ENCODE assay signal across 8 mouse cellular contexts in genomic region chr9:43103675-43104299, GRCm38 (mm10). TPM values are rescaled to one million over a fixed set of nuclear protein-coding genes. Genes with fewer than 3 reads are reported as not detected.
A peak's percentile ranks its signal among the peaks of the same experiment; 100 is the strongest.
DNase-seq lines count a peak whose midpoint lies in the region; ATAC-seq and TF ChIP-seq lines count a peak whose summit lies in the region.

No protein-coding gene starts in this region.

- TF ChIP-seq CTCF in C2C12 (IDR thresholded peaks at IDR 0.05; ENCODE audit: control insufficient read depth, insufficient read depth, insufficient read length): no peak
- TF ChIP-seq CTCF in bone marrow, adult 2 months (IDR thresholded peaks at IDR 0.05; ENCODE audit: control insufficient read depth, insufficient read depth, low read length): no peak
- no peak for TF ChIP-seq CTCF in lung, postnatal 0 days (IDR thresholded peaks at IDR 0.05)

- H3K27me3 ChIP-seq in C2C12 (ENCODE audit: control insufficient read depth, insufficient read depth, insufficient read length): no peaks in the 10 kb centered on the region
- H3K27me3 ChIP-seq in hindbrain, embryonic 11.5 days (ENCODE audit: control insufficient read depth, insufficient read depth, low read length): no peaks in the 10 kb centered on the region
- no peaks in the 10 kb centered on the region for H3K27me3 ChIP-seq in lung, postnatal 0 days (replicated peaks; ENCODE audit: insufficient read depth, low read length)

- TF ChIP-seq POLR2A in bone marrow, adult 2 months (IDR thresholded peaks at IDR 0.05; ENCODE audit: borderline replicate concordance, control insufficient read depth, low read depth, low read length): no peak

- no peaks in the 10 kb centered on the region for H3K36me3 ChIP-seq in C2C12 (ENCODE audit: control insufficient read depth, insufficient read depth)
- H3K36me3 ChIP-seq in hindbrain, embryonic 11.5 days (ENCODE audit: control insufficient read depth, insufficient read depth, low read length): no peaks in the 10 kb centered on the region
- no peaks in the 10 kb centered on the region for H3K36me3 ChIP-seq in lung, postnatal 0 days (ENCODE audit: insufficient read depth, low read length)

- H3K79me3 ChIP-seq in C2C12 (ENCODE audit: low read depth): peaks cover 61% of the 10 kb centered on the region

- H3K27ac ChIP-seq in bone marrow, adult 2 months (ENCODE audit: control insufficient read depth, insufficient read depth, low read depth, low read length, poor library complexity): no peak overlapping the region
- no peak overlapping the region for H3K27ac ChIP-seq in hindbrain, embryonic 11.5 days (ENCODE audit: low read depth, low read length)
- H3K27ac ChIP-seq in lung, postnatal 0 days (ENCODE audit: low read length): peak overlapping the region; percentile 97; the same call in 1 of the 2 replicates

- peaks cover 68% of the 10 kb centered on the region for H3K79me2 ChIP-seq in C2C12 (ENCODE audit: control insufficient read depth, insufficient read depth)

- H3K9me3 ChIP-seq in hindbrain, embryonic 11.5 days (ENCODE audit: control insufficient read depth, low read length): no peaks in the 10 kb centered on the region
- no peaks in the 10 kb centered on the region for H3K9me3 ChIP-seq in lung, postnatal 0 days (ENCODE audit: low read length)

- H3ac ChIP-seq in C2C12 (ENCODE audit: control insufficient read depth, insufficient read length, low read depth): peak overlapping the region; percentile 7

- TF ChIP-seq EP300 in lung, postnatal 0 days (IDR thresholded peaks at IDR 0.05): peak; percentile 96

- H3K9ac ChIP-seq in hindbrain, embryonic 11.5 days (ENCODE audit: low read depth, low read length): no peak overlapping the region
- H3K9ac ChIP-seq in lung, postnatal 0 days (replicated peaks; ENCODE audit: low read depth): peak overlapping the region; percentile 87; the same call in 1 of the 2 replicates

- ATAC-seq in hindbrain, embryonic 11.5 days (ENCODE audit: low FRiP score): no peak
- no peak; the same call in 1 of the 2 replicates for ATAC-seq in lung, postnatal 0 days
- no peak for ATAC-seq in erythroid progenitor cell, adult 5-6 weeks (replicated peaks; ENCODE audit: low FRiP score, poor library complexity, severe bottlenecking)

- 61% methylated on average over 4 of the region's 4 CpGs for WGBS in bone marrow, adult 2 months
- 43% methylated on average over 4 of the region's 4 CpGs for WGBS in hindbrain, embryonic 11.5 days
- WGBS in lung, postnatal 0 days: 9% methylated on average over 4 of the region's 4 CpGs

- peak overlapping the region; percentile 55 for H3K4me3 ChIP-seq in C2C12 (ENCODE audit: insufficient read depth, poor library complexity, severe bottlenecking)
- H3K4me3 ChIP-seq in bone marrow, adult 2 months (replicated peaks; ENCODE audit: control insufficient read depth, low read depth, low read length): peak overlapping the region; percentile 58
- peak overlapping the region; percentile 91 for H3K4me3 ChIP-seq in hindbrain, embryonic 11.5 days (ENCODE audit: low read depth, low read length)
- peak overlapping the region; percentile 95 for H3K4me3 ChIP-seq in lung, postnatal 0 days (ENCODE audit: low read depth, low read length)

- no peaks in the 10 kb centered on the region; the same call in 1 of the 2 replicates for H3K4me1 ChIP-seq in bone marrow, adult 2 months (ENCODE audit: control insufficient read depth, insufficient read depth, low read length)
- peaks cover 6% of the 10 kb centered on the region; the same call in 1 of the 2 replicates for H3K4me1 ChIP-seq in hindbrain, embryonic 11.5 days (replicated peaks; ENCODE audit: control insufficient read depth, insufficient read depth, low read length)
- H3K4me1 ChIP-seq in lung, postnatal 0 days (ENCODE audit: insufficient read depth, low read depth, low read length): peaks cover 6% of the 10 kb centered on the region; the same call in 1 of the 2 replicates

- DNase-seq in hindbrain, embryonic 11.5 days (ENCODE audit: low spot score): no peak
- peak; percentile 71 for DNase-seq in lung, postnatal 0 days (ENCODE audit: low spot score)
- no peak for DNase-seq in layer of hippocampus, adult 18-20 months (ENCODE audit: low spot score in 2 of 2)
- no peak for DNase-seq in spleen, adult 12 weeks (ENCODE audit: low spot score)
- no peak for DNase-seq in right cerebral cortex, adult 18-20 months

- H3K4me2 ChIP-seq in hindbrain, embryonic 11.5 days (replicated peaks; ENCODE audit: low read depth, low read length): peak overlapping the region; percentile 88
- peak overlapping the region; percentile 78 for H3K4me2 ChIP-seq in lung, postnatal 0 days (replicated peaks; ENCODE audit: low read depth, low read length)

TF ChIP-seq in C2C12, 6 proteins besides CTCF, POLR2A, EP300 and RAD21:
- TF ChIP-seq MYOG (IDR thresholded peaks at IDR 0.05; ENCODE audit: control insufficient read depth, extremely low read depth, insufficient read length) (no peak), MYOD1 (IDR thresholded peaks at IDR 0.05; ENCODE audit: control insufficient read depth, insufficient read length, low read depth) (no peak), USF1 (IDR thresholded peaks at IDR 0.05; ENCODE audit: low read depth) (no peak)

RNA-seq across cellular contexts. Expression of gene Arhgef12, which starts 3.3 kb away (rescaled TPM):
- polyA plus RNA-seq in C2C12 (2012; fragmentation: generic; extraction: Trizol): 13.8 TPM
- polyA plus RNA-seq in bone marrow, adult 2 months (2011; ENCODE audit: insufficient read depth, insufficient read length, low replicate concordance, missing spikeins): 21.1 and 29.7 TPM in 2 replicates
- 11.6 and 22.5 TPM in 2 replicates for polyA plus RNA-seq in hindbrain, embryonic 11.5 days (2014; fragmentation: Nextera tagmentation; extraction: Ambion mirVana)
- 13.9 and 17.2 TPM in 2 replicates for polyA plus RNA-seq in lung, postnatal 0 days (2015; fragmentation: Nextera tagmentation; extraction: Ambion mirVana)
- total RNA-seq in erythroid progenitor cell, adult 5-6 weeks (2015; ENCODE audit: low replicate concordance): 139 and 161 TPM in 2 replicates
- 204 and 206 TPM in 2 replicates for total RNA-seq in erythroid progenitor cell, adult 5-6 weeks (2017; ENCODE audit: low replicate concordance)
- total RNA-seq in layer of hippocampus, adult 18-20 months (2021): 100 to 1,000 TPM; 149 to 151 TPM

RNA-seq across cellular contexts. Expression of gene Tmem136, which starts 12.6 kb away (rescaled TPM):
- 0.12 TPM for polyA plus RNA-seq in C2C12 (2012; fragmentation: generic; extraction: Trizol)
- 2.1 TPM in 1 of 2 replicates, not detected in the other for polyA plus RNA-seq in bone marrow, adult 2 months (2011; ENCODE audit: insufficient read depth, insufficient read length, low replicate concordance, missing spikeins)
- 16.9 and 19.2 TPM in 2 replicates for polyA plus RNA-seq in hindbrain, embryonic 11.5 days (2014; fragmentation: Nextera tagmentation; extraction: Ambion mirVana)
- polyA plus RNA-seq in lung, postnatal 0 days (2015; fragmentation: Nextera tagmentation; extraction: Ambion mirVana): 2.8 and 3.5 TPM in 2 replicates
- 12.2 TPM in 1 of 2 replicates, not detected in the other for total RNA-seq in erythroid progenitor cell, adult 5-6 weeks (2015; ENCODE audit: low replicate concordance)
- 0.77 TPM in 1 of 2 replicates, not detected in the other for total RNA-seq in erythroid progenitor cell, adult 5-6 weeks (2017; ENCODE audit: low replicate concordance)
- total RNA-seq in layer of hippocampus, adult 18-20 months (2021): 10 to 100 TPM; 18.0 to 19.2 TPM
